Mouse (Mus musculus) hindbrain, embryonic 15.5 days (tissue): Measurements from ENCODE around the gene Ikzf1. TPM values are rescaled to one million over a fixed set of nuclear protein-coding genes. Genes with fewer than 3 reads are reported as not detected.

Experiments used
- ATAC-seq: fragments of 200-750 bp; cut with Nextera tagmentation; 2 replicates; pipeline ENCODE4 v1.8.0; 2017; ENCODE audit warnings: low read depth, moderate number of reproducible peaks, moderate TSS enrichment; ENCODE audit not compliant: low FRiP score
- H3K27ac ChIP-seq: fragments of 300-500 bp; sonication (generic); replicated peaks from 2 replicates; pipeline ENCODE4 v1.5.1; 2015; ENCODE audit warnings: mild to moderate bottlenecking, inconsistent platforms
- H3K27me3 ChIP-seq: fragments of 300-500 bp; sonication (generic); 2 replicates; pipeline ENCODE4 v1.6.1; 2015; ENCODE audit warnings: control low read depth, inconsistent platforms
- H3K36me3 ChIP-seq: fragments of 300-500 bp; sonication (generic); 2 replicates; pipeline ENCODE4 v1.6.1; 2015; ENCODE audit warnings: control low read depth, inconsistent platforms
- H3K4me1 ChIP-seq: fragments of 300-500 bp; sonication (generic); replicated peaks from 2 replicates; pipeline ENCODE4 v1.6.1; 2015; ENCODE audit warnings: control low read depth, inconsistent platforms
- H3K4me2 ChIP-seq: fragments of 300-500 bp; sonication (generic); 2 replicates; pipeline ENCODE4 v1.6.1; 2015; ENCODE audit warnings: moderate library complexity, mild to moderate bottlenecking, inconsistent platforms
- H3K4me3 ChIP-seq: fragments of 300-500 bp; sonication (generic); 2 replicates; pipeline ENCODE4 v1.5.1; 2015; ENCODE audit warnings: mild to moderate bottlenecking, inconsistent platforms
- H3K9ac ChIP-seq: fragments of 300-500 bp; sonication (generic); 2 replicates; pipeline ENCODE4 v1.6.1; 2015; ENCODE audit warnings: inconsistent platforms
- H3K9me3 ChIP-seq: fragments of 300-500 bp; sonication (generic); 2 replicates; pipeline ENCODE4 v1.6.1; 2016; ENCODE audit warnings: control low read depth, inconsistent platforms
- WGBS: fragments of 180-500 bp; shearing (Covaris S2); methylation state at CpG from one replicate; pipeline ENCODE4 v1.1.7; 2015; 5-methylcytosine and 5-hydroxymethylcytosine counted together
- polyA plus RNA-seq: library from polyadenylated mRNA; unstranded; fragments of >200 nt; fragmentation: Nextera tagmentation; extraction: Ambion mirVana; gene quantifications from 2 replicates; pipeline ENCODE4 v1.2.1, GENCODE M21; 2015

The Ikzf1 gene
- polyA plus RNA-seq, 1 experiment from 2014 or later = 1.2 TPM

DNA sequence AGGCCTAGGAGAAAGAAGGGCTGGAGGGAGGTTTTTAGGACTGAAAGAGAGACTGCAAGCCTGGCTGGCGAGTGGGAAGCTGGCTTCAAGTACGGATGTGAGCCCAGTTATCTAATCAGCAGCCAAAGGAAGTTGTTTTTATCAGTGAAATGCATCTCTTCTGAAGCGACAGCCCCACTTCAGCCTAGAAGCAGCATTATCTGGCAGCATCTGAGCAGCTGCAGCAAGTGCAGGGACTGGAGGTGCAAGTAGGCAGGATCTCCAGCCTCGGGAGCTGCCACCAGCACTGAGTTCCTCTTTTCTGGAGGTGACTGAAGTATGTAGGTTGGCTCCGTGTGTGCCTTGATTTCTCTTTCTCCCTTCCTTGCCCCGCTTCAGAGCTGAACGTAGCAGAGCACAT lies 26.9 kb downstream of the Ikzf1 start:
- no peak overlapping the region for H3K9ac ChIP-seq
- no peak overlapping the region for H3K4me3 ChIP-seq
- H3K4me1 ChIP-seq = no peaks in the 10 kb centered on the region
- 78% methylated on average over 7 of the region's 7 CpGs for WGBS
- no peak overlapping the region for H3K4me2 ChIP-seq
- no peaks in the 10 kb centered on the region for H3K27me3 ChIP-seq
- no peak overlapping the region for H3K27ac ChIP-seq
- H3K9me3 ChIP-seq = no peaks in the 10 kb centered on the region
- no peak for ATAC-seq
- no peaks in the 10 kb centered on the region for H3K36me3 ChIP-seq

- H3K4me3 ChIP-seq = no peak overlapping the region
- no peak overlapping the region for H3K9ac ChIP-seq
- H3K4me2 ChIP-seq = no peak overlapping the region
- WGBS = 86% methylated on average over 2 of the region's 2 CpGs
- no peaks in the 10 kb centered on the region for H3K9me3 ChIP-seq
- no peaks in the 10 kb centered on the region for H3K4me1 ChIP-seq
- H3K27me3 ChIP-seq = no peaks in the 10 kb centered on the region
- H3K27ac ChIP-seq = no peak overlapping the region
- no peak for ATAC-seq
- H3K36me3 ChIP-seq = no peaks in the 10 kb centered on the region
Measured at GRCm38 (mm10) chr11:11714676-11715075, 29.9 kb downstream of the Ikzf1 start.

DNA sequence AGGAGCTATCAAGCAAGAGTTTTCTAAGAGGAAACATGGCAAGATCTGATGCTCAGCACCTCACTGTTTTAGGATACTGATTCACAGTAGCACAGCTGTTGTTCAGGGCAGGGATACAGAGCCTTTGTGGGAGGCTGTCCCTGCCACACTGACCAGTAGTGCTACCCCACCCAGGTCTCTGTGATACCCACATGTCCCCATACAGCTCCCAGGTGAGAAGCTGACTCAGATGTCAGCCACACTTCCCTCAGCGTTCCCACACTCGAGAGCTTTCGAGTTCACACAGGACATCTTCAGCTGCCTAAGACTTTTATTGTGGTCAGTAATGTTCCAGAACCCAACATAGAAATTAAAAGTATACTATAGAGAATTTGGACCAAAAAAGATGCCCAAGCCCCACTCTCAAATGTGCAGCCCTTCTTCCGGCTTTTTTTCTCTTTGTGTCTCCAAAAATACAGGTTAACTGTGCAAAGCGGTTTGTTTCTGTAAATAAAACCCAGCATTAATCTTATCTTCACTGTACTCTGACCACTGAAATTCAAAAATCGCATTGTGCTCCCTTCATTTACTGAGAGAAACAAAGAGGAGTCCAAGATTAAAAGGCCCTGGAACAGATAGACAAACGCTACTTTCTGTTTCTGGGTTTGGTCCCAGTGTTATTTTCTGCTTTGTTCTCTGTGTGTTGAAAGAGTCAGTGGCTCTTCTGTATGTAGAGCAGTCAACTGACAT lies 31.3 kb downstream of the Ikzf1 start:
- Histone ChIP-seq H3K27ac (no peak overlapping the region), H3K4me2 (no peak overlapping the region), H3K9me3 (no peaks in the 10 kb centered on the region), H3K4me3 (no peak overlapping the region), H3K4me1 (no peaks in the 10 kb centered on the region), H3K27me3 (no peaks in the 10 kb centered on the region), H3K9ac (no peak overlapping the region), H3K36me3 (no peaks in the 10 kb centered on the region)
- 90% methylated on average over 7 of the region's 7 CpGs for WGBS
- no peak for ATAC-seq

DNA sequence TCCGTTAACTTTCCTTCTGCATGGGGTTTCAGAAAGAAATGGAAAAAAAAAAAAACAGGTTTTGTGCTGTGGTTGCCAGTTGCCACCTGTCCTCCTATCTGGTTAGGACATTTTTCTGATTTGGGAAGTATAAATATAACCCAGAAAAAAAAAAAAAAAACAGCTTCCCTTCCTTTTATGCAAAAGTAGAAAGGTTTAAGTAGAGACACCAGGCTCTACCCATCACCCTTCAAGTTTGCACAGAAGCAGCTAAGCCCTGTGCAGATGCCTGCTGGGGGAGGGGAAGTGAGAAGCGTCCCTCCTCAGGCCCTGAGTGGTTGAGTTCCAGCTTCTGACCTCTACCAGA lies 31.9 kb downstream of the Ikzf1 start:
- Histone ChIP-seq H3K9ac (no peak overlapping the region), H3K4me1 (no peaks in the 10 kb centered on the region), H3K27me3 (no peaks in the 10 kb centered on the region), H3K4me3 (no peak overlapping the region), H3K9me3 (no peaks in the 10 kb centered on the region), H3K27ac (no peak overlapping the region), H3K36me3 (no peaks in the 10 kb centered on the region), H3K4me2 (no peak overlapping the region)
- WGBS = 77% methylated on average over 2 of the region's 2 CpGs
- ATAC-seq = no peak

- Histone ChIP-seq H3K4me3 (no peak overlapping the region), H3K9ac (no peak overlapping the region), H3K9me3 (no peaks in the 10 kb centered on the region), H3K4me1 (no peaks in the 10 kb centered on the region), H3K27ac (no peak overlapping the region), H3K36me3 (no peaks in the 10 kb centered on the region), H3K4me2 (no peak overlapping the region), H3K27me3 (no peaks in the 10 kb centered on the region)
- ATAC-seq = no peak
- WGBS = 74% methylated on average over 4 of the region's 4 CpGs
Measured at GRCm38 (mm10) chr11:11717606-11718167, 32.9 kb downstream of the Ikzf1 start.

GRCm38 (mm10) chr11:11719748-11720147 lies 34.9 kb downstream of the Ikzf1 start:
- Histone ChIP-seq H3K4me1 (no peaks in the 10 kb centered on the region), H3K4me2 (no peak overlapping the region), H3K36me3 (no peaks in the 10 kb centered on the region), H3K27me3 (no peaks in the 10 kb centered on the region), H3K27ac (no peak overlapping the region), H3K9me3 (no peaks in the 10 kb centered on the region), H3K4me3 (no peak overlapping the region), H3K9ac (no peak overlapping the region)
- ATAC-seq = no peak
- WGBS = 90% methylated on average over 5 of the region's 5 CpGs

DNA sequence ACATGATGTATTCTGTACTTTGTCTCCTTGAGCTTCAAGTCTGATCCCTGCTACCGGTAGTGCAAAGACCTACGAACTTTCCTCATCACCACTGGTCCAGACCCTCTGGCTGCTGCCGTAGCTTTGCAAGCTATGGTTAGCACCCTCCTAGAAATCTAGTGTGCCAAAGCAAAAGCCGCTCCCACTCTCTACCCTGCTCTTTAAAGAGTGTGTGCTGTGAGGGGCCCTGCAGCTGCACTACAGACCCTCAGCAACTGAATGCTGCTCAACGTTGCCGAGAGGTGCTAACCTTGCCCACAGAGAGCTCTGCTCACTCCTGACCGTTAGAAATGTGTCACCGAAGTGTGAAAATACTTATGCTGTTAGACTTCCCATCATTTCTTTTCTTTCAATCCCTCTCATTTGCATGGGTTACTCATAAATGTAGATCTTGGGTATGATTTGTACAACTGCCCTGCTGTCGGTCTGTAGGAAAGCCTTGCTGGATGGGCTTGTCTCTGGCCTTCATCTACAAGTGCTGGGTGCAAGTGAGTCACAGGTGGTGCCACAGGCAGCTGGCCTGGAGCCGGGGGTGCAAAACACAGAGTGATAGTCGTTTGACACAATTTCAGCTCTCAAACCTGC lies 40.6 kb downstream of the Ikzf1 start:
- no peak overlapping the region for H3K4me2 ChIP-seq
- H3K9ac ChIP-seq = no peak overlapping the region
- 91% methylated on average over 11 of the region's 11 CpGs for WGBS
- H3K4me3 ChIP-seq = no peak overlapping the region
- no peak for ATAC-seq
- H3K27me3 ChIP-seq = no peaks in the 10 kb centered on the region
- no peaks in the 10 kb centered on the region for H3K4me1 ChIP-seq
- H3K9me3 ChIP-seq = no peaks in the 10 kb centered on the region
- no peak overlapping the region for H3K27ac ChIP-seq
- no peaks in the 10 kb centered on the region for H3K36me3 ChIP-seq

DNA sequence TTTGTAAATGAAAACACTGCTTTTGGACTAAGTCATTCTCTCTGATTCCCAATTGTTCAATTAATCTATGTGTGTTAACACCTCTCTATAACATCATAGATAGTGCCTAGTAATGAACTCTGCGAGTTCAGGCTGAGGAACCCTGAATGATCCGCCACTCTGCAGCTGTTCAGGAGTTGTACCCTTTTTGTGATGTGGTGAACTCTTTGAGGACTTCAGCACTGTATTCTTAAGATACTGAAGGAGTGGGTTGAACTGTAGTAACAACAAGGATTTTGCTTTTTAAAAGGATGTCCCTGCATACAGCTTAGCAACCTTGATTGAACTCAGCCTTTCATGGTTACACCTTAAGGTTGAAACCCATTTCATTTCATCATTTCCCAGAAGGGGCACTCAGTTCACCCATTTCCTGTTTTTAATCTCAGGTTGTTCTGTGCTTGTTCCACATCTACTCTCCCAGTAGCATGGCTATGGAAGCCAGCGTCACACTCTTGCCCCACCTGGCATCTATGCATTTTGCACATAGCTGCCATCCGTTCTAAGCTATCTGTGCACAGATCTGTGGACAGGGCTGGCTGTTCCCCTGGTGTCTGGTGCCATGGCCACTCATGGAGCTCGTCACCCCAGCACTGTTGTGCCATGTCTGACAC lies 41.2 kb downstream of the Ikzf1 start:
- H3K27ac ChIP-seq = no peak overlapping the region
- 92% methylated on average over 5 of the region's 5 CpGs for WGBS
- ATAC-seq = no peak
- no peak overlapping the region for H3K4me2 ChIP-seq
- H3K4me1 ChIP-seq = no peaks in the 10 kb centered on the region
- H3K36me3 ChIP-seq = no peaks in the 10 kb centered on the region
- no peak overlapping the region for H3K4me3 ChIP-seq
- H3K27me3 ChIP-seq = no peaks in the 10 kb centered on the region
- no peak overlapping the region for H3K9ac ChIP-seq
- no peaks in the 10 kb centered on the region for H3K9me3 ChIP-seq

- no peak overlapping the region for H3K4me3 ChIP-seq
Measured at GRCm38 (mm10) chr11:11726807-11727276, 42.0 kb downstream of the Ikzf1 start.

DNA sequence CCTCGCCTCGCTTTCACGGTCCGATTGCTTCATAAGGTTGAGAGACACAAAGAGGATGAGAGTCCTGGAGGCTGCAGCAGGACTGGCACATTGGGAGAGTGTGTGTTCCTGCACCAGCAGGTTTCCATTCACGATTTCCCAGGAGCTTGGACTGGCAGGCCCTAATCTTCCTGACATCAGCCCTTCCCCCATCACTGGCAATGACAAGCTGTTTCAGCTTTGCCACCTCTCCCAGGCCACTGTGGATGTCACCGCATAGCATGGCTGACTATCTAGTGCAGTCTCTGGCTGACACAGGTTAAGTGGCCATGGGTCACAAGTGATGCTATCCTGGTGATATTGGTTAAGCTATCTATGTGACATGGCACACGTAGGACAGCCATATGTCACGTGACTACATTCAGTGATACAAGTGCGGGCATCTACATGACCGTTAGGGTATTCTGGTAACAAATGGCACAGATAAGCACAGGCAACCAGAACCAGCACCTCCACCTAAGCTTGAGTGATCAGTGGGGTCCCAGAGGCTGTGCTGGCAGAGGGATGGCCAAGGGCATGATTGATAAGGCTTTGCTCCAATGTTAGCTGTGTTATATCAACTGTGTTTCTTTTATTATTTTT lies 43.2 kb downstream of the Ikzf1 start:
- H3K27me3 ChIP-seq = no peaks in the 10 kb centered on the region
- H3K9ac ChIP-seq = no peak overlapping the region
- no peak overlapping the region for H3K4me3 ChIP-seq
- no peak for ATAC-seq
- no peaks in the 10 kb centered on the region for H3K4me1 ChIP-seq
- no peak overlapping the region for H3K4me2 ChIP-seq
- 86% methylated on average over 10 of the region's 10 CpGs for whole genome bisulfite sequencing
- H3K36me3 ChIP-seq = no peaks in the 10 kb centered on the region
- no peak overlapping the region for H3K27ac ChIP-seq
- no peaks in the 10 kb centered on the region for H3K9me3 ChIP-seq

More at GRCm38 (mm10) chr11:11726807-11727276, 42.0 kb downstream of the Ikzf1 start:
- no peaks in the 10 kb centered on the region for H3K27me3 ChIP-seq
- H3K27ac ChIP-seq = no peak overlapping the region
- H3K9ac ChIP-seq = no peak overlapping the region
- no peaks in the 10 kb centered on the region for H3K4me1 ChIP-seq
- ATAC-seq = no peak
- WGBS = 90% methylated on average over 4 of the region's 4 CpGs
- H3K4me2 ChIP-seq = no peak overlapping the region
- H3K36me3 ChIP-seq = no peaks in the 10 kb centered on the region
- H3K9me3 ChIP-seq = no peaks in the 10 kb centered on the region

DNA sequence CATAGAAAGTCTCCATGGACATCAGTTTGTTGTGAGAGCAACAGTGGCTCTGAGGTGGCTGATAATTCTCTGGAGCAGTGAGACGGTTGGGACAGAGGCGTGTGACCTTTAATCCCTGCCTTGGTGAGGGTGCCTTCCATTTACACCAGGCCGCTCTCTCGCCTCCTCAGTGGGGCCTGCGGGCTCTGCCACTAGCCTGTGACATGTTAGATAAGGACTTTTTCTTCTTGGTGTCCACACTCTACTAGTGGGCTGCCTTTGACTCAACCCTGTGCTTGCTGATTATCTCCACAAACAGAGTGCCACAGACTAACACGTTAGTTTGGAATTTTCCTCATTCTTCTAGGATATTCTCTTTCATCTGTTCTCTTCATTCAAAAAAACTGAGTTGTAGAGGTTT lies 44.4 kb downstream of the Ikzf1 start:
- Histone ChIP-seq H3K27me3 (no peaks in the 10 kb centered on the region), H3K4me1 (no peaks in the 10 kb centered on the region), H3K27ac (no peak overlapping the region), H3K9ac (no peak overlapping the region), H3K36me3 (no peaks in the 10 kb centered on the region), H3K9me3 (no peaks in the 10 kb centered on the region), H3K4me3 (no peak overlapping the region), H3K4me2 (no peak overlapping the region)
- no peak for ATAC-seq
- WGBS = 84% methylated on average over 6 of the region's 6 CpGs

- no peak overlapping the region for H3K4me2 ChIP-seq
- no peak for ATAC-seq
- H3K36me3 ChIP-seq = no peaks in the 10 kb centered on the region
- H3K27me3 ChIP-seq = no peaks in the 10 kb centered on the region
- no peaks in the 10 kb centered on the region for H3K9me3 ChIP-seq
- no peaks in the 10 kb centered on the region for H3K4me1 ChIP-seq
- no peak overlapping the region for H3K9ac ChIP-seq
- H3K27ac ChIP-seq = no peak overlapping the region
- H3K4me3 ChIP-seq = no peak overlapping the region
- 97% methylated on average over 1 of the region's 1 CpGs for WGBS
Measured at GRCm38 (mm10) chr11:11730062-11730461, 45.3 kb downstream of the Ikzf1 start.
